ENCODE assay signal across 1 mouse cellular context in genomic region chr11:34083795-34084194, GRCm38 (mm10).
TF ChIP-seq lines count a peak whose summit lies in the region.

No protein-coding gene starts in this region.

TF ChIP-seq in MEL, 35 proteins besides CTCF, POLR2A, EP300 and RAD21:
- TF ChIP-seq MXI1 (IDR thresholded peaks at IDR 0.05; ENCODE audit: low read depth, low read length): no peak
- TF ChIP-seq SMC3 (IDR thresholded peaks at IDR 0.05; ENCODE audit: low read depth, low read length): no peak
- no peak for TF ChIP-seq TBP (IDR thresholded peaks at IDR 0.05; ENCODE audit: low read depth, low read length)
- no peak for TF ChIP-seq ZKSCAN1 (IDR thresholded peaks at IDR 0.05; ENCODE audit: low read depth, low read length)
- TF ChIP-seq ETS1 (IDR thresholded peaks at IDR 0.05; ENCODE audit: low read depth, low read length): peak; percentile 14; the same call in 1 of the 2 replicates
- no peak for TF ChIP-seq ZNF384 (IDR thresholded peaks at IDR 0.05; ENCODE audit: low read depth, low read length)
- no peak for TF ChIP-seq NELFE (IDR thresholded peaks at IDR 0.05; ENCODE audit: low read depth, low read length)
- TF ChIP-seq NRF1 (IDR thresholded peaks at IDR 0.05; ENCODE audit: insufficient read depth, low read depth, low read length, poor library complexity, severe bottlenecking): no peak
